In the genomic region with DNA sequence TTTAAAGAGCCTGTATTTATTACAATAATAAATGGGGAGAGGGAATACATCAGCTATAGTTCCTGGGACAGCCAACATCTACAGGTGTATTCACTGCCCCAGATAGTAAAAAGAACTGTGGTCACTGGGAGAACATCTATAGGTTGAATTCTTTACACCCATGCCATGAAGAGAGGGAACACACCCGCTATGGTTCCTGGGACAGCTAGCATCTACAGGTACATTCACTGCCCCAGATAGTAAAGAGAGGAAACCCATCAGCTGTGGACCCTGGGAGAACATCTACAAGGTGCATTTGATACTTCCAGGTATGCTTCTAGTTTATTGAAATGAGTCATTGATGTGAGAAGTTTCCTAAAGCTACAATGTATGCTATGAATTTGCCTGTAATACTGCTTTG, we compare ENCODE assay signal across 33 mouse cellular contexts.
"Had no signal": no experiment of that assay in that cellular context is flagged by ENCODE, and none has a peak within 500 bp of the region (broad histone marks: within the 10 kb centered on the region; RNA-seq: fewer than 3 reads in every experiment).

No protein-coding gene starts in this region.

- H3K4me2 ChIP-seq: heart, embryonic 11.5 days; heart, embryonic 13.5 days; heart, embryonic 15.5 days; hindbrain, embryonic 12.5 days; hindbrain, embryonic 13.5 days; hindbrain, embryonic 14.5 days; hindbrain, embryonic 15.5 days; intestine, embryonic 15.5 days; kidney, embryonic 15.5 days had no signal

- H3K9ac ChIP-seq: heart, embryonic 13.5 days; heart, embryonic 15.5 days; hindbrain, embryonic 12.5 days; hindbrain, embryonic 13.5 days; hindbrain, embryonic 14.5 days; hindbrain, embryonic 15.5 days; intestine, embryonic 15.5 days; kidney, embryonic 15.5 days had no signal

- H3K27me3 ChIP-seq: heart, embryonic 13.5 days; heart, embryonic 15.5 days; hindbrain, embryonic 12.5 days; hindbrain, embryonic 13.5 days; hindbrain, embryonic 15.5 days; intestine, embryonic 15.5 days; kidney, embryonic 15.5 days had no signal

- H3K27ac ChIP-seq: heart, embryonic 13.5 days; heart, embryonic 15.5 days; hindbrain, embryonic 10.5 days; hindbrain, embryonic 12.5 days; hindbrain, embryonic 13.5 days; hindbrain, embryonic 14.5 days; hindbrain, embryonic 15.5 days; hindbrain, postnatal 0 days; intestine, embryonic 15.5 days; kidney, embryonic 15.5 days; kidney, postnatal 0 days; layer of hippocampus, adult 2 months; left cerebral cortex, adult 2 months had no signal

- DNase-seq: heart, postnatal 10 days; heart, postnatal 36 days; heart, postnatal 4 days; kidney, adult 11 months; kidney, adult 18-20 months; kidney, adult 2 months; kidney, adult 8-10 months; kidney, adult 9 months; kidney, postnatal 10 days; kidney, postnatal 14 days; kidney, postnatal 25 days; kidney, postnatal 36 days; kidney, postnatal 4 days; layer of hippocampus, adult 9-11 months; layer of hippocampus, postnatal 36 days had no signal

- H3K36me3 ChIP-seq: heart, embryonic 15.5 days; hindbrain, embryonic 12.5 days; hindbrain, embryonic 15.5 days; intestine, embryonic 15.5 days had no signal

- H3K4me1 ChIP-seq: heart, embryonic 13.5 days; heart, embryonic 15.5 days; hindbrain, embryonic 10.5 days; hindbrain, embryonic 12.5 days; hindbrain, embryonic 13.5 days; hindbrain, embryonic 15.5 days; intestine, embryonic 15.5 days; kidney, embryonic 15.5 days had no signal

- H3K4me3 ChIP-seq: heart, embryonic 13.5 days; heart, embryonic 15.5 days; hindbrain, embryonic 10.5 days; hindbrain, embryonic 12.5 days; hindbrain, embryonic 13.5 days; hindbrain, embryonic 15.5 days; intestine, embryonic 15.5 days; kidney, embryonic 15.5 days; layer of hippocampus, adult 2 months; left cerebral cortex, adult 2 months had no signal

- H3K9me3 ChIP-seq: intestine, embryonic 15.5 days had no signal

- ATAC-seq: hindbrain, embryonic 16.5 days; hindbrain, postnatal 0 days; inflammation-experienced regulatory T-cells, adult 6 months; intestine, embryonic 15.5 days; intestine, embryonic 16.5 days; intestine, postnatal 0 days had no signal
